Mouse (Mus musculus): ENCODE results near the gene Tmem220.

The Tmem220 gene

DNA sequence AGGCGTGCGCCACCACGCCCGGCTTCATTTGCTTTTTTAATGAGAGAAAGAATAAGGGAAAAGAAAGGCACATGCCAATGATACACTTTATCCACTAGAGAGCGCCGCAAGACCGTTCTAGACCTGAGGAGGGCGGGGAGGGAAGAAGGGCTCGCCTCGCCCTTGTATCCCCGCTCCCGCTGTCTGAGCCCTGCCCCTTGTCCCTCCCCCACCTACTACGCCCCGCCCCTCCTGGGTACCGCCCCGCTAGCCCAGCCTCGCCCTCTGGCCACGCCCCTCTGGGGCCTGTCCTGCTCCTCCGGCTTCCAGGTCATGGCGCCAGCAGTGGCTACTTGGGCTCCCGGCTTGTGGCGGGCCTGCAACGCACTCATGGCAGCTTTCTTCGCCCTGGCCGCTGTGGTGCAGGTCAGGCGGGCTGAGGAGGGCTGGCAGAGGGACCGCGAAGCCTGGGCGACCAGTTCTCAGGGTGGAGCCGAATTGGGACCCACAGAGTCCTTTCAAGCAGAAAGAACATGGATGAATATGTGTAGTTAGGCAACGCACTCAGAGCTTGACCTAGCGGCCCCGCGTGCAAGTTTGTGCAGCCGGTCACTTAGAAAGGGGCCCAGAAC, at the start of gene Tmem220:
Tmem220 (plus strand) TSS at position 288 of the 611 bp plus-strand sequence.
- peak; percentile 91 to 93 for DNase-seq

DNA sequence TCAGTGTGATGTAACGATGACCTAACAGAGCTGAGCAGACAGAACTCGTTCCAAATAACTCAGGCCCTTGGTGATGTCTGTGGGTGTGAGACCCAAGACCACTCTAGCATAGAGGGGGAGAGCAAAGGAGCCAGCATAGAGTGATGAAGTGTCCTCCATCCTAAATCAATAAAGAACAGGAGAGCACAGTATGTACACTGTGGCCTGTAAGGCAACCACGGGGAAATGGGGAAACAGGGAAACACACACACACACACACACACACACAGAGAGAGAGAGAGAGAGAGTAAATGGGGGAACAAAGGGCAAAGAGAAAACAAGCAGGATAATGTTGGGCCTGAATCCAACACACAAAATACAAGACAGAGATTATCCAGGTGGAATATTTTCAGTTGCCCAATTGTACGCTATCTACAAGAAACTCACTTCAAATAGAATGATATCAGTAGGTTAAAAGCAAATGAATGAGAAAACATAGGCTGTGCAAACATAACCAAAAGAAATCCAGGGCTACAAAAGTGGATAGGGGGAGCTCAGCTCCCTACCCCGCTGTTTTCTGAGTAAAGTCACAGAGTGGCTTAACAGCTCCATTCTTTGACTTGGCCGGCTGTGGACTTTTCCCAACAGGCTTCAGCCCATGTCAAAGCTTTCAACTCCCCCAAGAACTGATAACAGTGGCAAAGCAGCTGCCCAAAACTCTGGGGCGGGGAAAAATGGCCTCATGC, 49.2 kb upstream of the Tmem220 start:
- no peak for DNase-seq

DNA sequence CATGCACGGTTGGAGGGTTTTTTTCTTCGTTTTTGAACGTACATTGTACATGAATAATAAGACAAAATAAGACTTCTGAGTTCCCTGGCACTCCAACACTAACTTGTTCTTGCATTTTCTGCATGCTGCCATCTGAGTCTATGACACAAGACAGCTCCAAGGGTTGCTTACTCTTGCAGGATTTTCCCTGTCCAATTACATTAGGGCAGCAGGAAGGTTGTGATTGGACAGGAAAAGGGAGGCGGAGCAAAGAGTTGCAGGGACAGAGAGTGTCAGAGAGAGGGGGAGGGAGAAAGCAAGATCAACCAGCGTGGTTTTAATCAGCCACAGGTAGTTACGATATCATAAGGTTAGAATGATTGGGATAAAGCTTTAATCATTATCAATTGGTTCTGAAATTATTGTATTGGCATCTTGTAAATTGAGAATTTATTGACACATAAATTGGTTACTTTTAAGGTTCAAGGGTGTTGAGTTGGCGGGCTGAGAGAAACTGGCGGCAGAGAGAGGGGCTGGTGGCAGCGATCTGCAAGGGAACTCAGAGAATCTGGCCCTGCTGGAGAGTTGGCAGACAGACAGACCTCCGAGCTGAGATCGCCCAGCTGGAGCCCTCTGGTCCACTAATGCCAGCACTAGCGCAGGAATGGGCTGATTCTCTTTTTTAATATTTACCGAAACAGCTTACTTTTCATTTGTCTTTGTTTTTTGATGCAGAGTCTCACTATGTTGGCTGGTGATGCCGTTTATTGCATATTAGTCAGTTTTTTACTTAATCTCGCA, 43.4 kb upstream of the Tmem220 start:
- DNase-seq, result peak; percentile 38 to 45

DNA sequence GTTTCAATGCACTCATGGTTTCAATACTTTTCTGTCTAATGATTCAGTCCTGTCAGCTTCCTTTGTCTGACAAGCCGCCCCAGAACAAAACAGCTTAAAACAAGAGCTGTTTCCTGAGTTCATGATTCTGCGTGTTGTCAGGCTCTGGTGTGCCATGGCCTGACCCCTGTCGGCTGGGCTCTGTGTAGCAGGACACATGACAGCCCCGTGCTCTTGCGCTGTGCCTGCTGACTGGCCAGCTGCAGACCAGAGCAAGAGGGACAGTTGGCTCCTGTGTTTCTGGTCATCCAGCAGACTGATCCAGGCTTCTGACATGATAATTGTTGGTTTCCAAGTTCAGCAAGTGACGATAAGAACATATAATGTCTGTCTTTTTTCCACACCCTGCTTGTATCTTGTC, 42.2 kb upstream of the Tmem220 start:
- DNase-seq, result peak; percentile 42 to 69

DNA sequence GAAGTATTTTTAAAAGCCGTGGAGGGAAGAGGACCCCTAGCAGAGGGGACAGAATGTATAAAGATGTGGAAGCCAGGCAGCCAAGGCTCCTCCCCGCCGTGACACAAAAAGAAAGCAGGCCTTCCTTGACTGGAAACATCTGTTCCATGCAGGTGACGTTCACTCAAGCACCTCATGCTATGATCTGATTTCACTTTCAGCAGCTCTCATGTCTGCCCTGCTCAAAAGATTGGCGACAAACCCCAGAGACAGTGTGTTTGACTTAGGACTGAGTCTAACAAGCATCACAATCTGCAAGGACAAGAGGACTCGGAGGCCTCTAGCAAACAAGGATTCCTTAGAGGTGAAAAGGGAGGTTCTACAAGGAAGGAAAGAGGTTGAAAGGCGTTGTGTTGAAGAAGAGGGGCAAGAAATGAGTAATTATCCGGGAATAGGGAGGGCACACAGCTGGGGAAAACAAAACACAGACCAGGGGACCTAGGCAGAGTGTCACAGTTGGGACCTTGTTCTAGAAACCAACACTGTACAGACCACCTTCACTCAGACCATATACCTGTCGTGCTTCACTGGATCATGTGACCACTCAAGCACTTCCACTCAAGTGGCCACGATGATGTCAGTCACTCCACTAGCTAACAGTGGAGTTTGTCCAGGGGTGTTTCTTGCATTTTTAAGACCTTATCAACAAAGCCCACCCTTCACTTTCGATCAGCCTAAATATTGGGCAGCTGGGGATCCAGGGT, 41.4 kb upstream of the Tmem220 start:
- DNase-seq, result no peak

DNA sequence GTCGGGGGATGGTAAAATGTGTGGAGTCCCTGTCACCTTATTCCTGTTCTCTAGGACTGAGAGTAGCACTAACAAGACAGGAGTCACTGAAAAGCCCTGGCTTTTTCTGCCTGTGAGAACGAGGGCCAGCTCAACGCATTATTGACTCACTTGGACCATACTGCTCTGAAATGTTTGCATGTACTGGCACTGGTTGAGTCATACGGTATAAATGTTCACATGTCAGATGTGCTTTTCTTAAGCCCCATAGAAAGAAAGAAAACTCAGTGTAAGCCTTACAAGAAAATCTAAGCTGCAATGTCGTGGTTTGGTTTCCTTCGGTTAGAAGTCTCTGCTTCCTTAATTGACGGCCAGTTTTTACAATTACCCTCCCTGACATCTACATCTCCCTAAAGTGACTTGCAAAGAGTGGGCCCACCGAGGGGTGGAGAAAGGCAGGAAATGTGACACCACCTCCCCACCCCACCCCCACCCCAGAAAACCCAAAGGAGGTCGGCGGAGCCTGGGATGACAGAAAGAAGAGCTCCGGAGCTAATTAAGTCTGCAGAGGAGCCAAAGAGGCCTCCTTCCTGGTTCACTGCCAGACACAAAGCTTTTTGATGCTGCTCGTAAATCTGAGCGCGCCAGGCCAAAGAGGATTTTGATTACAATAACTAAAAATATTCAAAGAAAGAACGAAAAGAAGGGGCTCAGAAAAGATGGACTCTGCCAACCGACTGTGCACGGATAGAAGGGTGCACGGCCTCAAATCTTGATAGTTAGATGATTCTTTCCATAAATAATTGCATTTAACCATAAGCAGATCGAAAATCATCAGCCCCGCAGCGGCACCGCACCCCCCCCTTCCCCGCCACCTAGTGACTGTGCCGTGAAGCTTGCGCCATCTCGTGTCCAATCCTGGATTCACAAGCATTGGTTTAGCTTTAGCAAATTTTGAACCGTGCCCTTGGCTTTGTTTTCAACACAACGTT, 40.5 kb upstream of the Tmem220 start:
- DNase-seq, result peak; percentile 89 to 91

DNA sequence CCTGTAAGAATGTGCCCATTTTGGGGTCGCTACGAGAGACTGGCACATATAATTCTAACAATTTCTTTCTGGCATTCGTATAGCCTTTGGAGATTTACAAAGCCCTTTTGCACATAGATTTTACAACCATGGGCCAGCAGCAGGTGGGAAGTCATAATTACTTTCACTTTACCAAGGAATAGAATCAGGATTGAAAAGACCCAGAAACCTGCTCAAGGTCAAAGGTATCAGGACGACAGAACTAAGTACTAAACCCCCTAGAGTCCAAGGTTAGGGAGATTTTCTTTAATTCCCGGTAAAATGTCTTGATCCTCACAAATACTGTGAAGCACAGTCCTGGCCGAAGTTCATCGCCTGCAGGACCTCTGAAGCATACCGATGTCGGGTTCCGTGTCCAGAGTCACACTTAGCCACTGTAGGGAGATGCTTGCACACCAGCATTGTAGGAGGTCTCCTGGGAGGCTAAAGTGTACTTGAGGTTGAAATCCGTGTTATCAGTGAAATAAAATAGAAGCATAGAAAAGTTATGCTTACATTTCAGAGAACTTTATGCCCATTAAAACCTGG, 39.7 kb upstream of the Tmem220 start:
- no peak for DNase-seq

DNA sequence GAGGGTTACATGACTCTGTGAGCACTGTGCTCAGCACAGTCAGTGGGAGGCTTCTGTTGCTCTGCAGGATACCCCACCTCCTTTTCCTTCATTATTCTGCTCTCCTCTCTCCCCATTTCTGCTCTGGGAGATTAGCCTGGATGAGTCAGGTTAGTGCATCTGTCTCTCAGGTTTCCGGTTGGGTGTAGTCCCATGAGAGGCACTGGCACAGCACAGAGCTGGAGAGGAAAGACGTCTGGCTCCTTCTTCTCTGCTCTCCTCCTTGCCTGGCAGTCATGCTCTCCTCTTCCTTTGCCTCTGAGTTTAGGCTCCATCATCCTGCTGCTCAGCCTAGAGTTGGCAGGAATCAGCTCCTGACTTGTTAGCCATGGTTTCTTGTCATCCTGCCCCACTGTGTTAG, 32.8 kb upstream of the Tmem220 start:
- no peak for DNase-seq

DNA sequence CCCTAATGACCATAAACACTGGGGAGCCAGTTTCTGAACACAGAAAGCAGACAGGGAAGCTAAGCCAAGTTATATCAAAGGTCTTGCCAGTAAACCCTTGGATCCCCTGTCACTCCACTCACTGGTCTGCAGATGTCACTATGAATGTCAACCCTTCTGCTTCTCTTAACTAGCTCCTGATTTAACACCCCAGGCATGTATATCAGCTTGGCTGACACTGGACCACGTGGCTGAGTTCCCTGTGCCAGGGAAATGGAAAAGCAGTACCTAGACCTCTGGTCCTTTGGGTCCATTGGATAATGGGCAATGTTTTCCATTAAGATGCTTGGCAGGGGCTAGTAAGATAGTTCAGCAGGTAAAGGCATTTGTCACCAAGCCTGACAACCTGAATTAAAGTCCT, 31.3 kb upstream of the Tmem220 start:
- peak; percentile 52 to 66 for DNase-seq

DNA sequence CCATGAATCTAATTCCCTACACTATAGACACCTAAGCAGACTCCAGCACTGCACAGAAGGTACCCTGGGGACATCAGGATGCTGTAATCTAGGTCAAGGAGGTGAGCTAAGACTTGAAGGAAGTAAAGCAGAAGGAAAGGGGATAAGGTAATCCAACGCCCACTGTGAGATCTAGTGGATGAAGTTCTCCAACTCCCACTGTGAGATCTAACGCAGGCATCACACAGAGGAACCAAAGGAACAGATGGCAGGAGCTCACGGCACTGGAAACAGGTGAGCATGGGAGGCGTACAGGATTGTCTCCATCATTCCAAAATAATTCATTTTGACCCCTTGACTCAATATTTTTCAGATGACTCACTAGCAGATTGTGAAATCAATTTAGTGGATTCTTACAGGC, 28.5 kb upstream of the Tmem220 start:
- peak in 1 of 2 experiments; percentile 57 for DNase-seq

DNA sequence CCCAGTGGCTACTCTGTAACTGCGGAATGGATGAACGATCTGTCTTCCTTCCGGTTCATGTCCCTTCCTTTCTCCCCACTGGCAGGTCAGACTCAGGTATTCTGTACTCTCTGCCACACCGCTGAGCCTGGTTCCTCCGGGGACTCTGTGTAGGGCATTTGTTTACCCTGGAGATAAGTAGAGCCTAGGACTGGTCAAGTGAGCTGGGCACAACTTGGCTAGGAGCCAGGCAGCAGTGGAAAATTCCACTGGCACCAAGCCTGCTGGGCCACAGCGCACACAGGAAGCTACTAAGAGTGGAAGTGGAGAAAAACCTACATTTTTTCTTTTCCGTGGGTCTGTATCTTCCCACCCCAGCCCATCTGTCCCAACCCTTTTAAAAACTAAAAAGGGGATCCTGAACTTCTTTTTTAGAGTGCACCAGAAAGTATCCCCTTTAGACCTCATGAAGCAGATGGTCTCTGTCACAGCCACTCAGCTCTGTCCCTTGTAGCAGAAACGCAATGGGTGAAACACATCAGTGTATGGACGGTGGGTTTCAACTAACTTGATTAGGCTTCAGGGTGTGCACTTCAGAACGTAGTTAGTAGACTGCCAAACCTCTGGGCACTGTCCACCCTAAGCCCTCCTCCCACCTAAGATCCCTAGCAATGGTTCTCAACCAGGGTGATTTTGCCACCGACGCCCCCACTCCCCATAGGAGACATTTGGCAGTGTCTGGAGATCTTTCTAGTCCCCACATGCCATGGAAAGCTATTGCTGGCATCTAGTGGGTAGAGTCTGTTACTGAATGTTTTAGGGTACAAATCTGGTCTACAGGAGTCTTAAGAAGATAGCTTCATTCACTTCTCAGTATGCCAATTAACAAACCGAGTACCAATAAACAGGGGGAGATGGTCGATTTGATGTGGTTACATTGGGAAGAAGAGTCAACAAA, 26.2 kb upstream of the Tmem220 start:
- DNase-seq, result peak; percentile 71 to 76

DNA sequence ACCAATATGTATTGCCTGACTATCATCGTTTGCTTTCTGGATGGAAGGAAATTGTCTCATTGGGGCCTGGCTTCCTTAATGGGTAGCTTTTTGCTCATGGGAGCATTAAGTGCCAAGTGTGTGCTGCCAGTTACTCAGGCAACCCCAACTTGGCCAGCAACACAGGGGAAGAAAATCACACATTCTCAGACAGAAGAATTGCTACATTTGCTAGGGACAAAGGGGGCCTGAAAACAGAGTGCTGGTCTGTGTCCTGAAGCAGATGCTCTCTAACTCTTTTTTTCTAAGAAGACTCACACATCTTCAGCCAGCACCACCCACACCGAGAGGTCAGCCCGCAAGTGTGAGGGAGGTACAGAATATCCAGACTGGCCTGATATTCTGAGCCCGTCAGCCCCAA, 24.3 kb upstream of the Tmem220 start:
- DNase-seq, result no peak

DNA sequence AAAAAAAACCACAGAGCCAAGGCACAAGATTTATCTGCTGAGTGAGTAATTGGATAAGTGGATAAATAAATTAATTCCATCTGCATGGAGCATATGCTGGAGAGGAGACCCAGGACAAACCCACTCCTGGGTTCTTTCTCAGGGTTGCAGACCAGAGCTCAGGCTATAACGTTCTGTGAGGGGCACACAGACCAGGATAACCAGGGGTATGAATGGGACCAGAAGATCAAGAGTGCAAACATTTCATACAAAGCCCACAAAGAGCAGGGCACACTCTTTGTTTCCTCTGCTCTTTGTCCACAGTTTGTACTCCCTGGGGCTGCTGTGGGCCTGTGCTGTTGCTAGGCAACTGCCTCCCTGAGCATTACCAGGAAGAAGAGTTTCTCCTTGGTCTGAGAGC, 23.2 kb upstream of the Tmem220 start:
- no peak for DNase-seq

DNA sequence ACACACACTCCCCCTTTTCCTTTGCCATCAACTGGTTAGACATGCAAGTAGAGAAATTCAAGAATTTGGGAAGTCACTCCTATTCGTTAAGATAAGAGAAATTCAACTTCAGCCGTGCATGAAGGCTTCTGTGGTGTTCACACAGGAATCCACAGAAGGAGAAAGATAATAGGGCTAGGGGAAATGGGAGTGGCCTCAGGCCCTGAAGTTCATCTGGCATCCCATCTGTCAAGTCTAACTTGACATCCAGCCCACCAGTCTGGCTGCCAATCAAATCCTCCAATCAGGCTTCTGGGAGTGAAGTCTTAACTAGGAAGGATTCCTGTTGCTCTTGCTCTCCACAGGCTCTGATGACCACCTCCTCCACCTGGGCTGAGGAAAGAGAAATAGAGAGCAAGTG, 22.0 kb upstream of the Tmem220 start:
- DNase-seq, result peak; percentile 55 to 69

DNA sequence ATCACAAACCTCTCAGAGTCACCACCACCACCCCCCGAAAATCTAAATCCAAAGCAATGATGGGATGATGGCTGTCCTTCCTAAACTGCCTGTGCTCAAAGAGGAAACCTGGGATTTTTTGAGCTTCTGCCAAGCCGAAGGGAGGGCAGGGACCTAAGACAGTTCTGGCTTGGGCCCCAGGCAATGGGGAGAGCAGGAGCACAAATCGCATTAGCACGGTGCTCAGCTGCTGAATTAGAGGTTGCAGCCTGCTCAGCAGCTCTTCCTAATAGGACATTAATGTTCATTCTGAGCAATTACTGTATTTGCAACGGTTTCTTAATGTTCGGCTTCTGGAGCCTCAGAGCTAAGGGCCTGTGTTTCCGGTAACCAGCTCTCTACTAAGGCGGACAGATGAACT, 17.0 kb upstream of the Tmem220 start:
- peak; percentile 60 to 69 for DNase-seq

DNA sequence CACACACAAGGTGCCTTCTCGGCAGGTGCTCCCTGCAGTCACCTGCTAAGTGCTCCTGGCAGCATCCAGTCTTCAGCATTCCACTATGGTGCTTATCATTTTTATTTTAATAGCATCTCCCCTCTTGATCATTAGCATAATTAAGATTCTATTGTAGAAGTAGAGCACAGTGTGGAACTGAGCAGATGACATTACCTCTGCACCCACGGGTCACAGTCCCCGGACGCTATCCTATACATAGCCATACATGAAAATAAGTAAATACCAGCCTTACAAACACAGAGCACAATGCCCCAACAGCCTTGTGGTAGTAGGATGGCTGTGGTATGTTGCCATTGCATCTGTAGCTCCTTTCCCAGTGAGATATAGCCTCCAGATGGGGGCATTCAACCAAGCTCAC, 16.4 kb upstream of the Tmem220 start:
- no peak for DNase-seq

DNA sequence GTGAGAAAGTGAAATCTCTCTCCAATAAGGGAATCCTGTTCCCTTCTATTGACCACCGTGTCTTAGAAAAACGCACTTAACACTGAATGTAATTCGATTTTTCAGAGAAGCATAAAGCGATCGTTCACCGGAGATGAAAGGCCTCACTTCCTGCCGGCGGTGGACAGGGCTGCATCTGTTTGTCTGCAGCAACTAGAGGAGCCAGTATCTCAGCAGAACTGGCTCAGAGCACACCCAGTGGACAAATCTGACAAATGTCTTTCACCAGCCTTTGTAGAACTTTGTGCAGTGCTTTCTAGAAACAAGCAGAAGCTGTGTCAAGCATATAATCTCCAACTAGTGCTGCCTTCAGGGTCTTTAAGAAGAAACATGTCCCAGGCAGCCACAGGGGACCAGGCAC, 14.5 kb upstream of the Tmem220 start:
- peak; percentile 32 to 40 for DNase-seq

DNA sequence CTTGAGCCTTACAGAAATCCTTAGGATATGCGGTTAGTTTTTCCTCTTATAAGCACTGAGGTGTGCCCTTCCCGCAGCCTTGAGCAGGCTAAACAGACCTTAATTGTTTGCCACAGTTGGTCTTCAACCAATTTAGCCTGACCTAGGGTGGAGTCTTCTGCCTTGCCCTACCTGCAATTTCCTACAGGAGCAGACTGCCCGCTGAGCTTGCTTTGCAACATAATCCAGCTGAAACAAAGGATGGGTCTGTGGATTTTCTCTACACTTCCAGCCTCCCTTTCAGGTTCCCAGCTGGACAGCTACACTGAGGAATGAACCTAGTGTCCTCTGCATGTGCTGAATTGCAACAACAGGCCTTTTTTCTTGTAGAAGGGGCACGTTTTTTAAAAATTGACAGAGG, 13.3 kb upstream of the Tmem220 start:
- DNase-seq, result no peak

DNA sequence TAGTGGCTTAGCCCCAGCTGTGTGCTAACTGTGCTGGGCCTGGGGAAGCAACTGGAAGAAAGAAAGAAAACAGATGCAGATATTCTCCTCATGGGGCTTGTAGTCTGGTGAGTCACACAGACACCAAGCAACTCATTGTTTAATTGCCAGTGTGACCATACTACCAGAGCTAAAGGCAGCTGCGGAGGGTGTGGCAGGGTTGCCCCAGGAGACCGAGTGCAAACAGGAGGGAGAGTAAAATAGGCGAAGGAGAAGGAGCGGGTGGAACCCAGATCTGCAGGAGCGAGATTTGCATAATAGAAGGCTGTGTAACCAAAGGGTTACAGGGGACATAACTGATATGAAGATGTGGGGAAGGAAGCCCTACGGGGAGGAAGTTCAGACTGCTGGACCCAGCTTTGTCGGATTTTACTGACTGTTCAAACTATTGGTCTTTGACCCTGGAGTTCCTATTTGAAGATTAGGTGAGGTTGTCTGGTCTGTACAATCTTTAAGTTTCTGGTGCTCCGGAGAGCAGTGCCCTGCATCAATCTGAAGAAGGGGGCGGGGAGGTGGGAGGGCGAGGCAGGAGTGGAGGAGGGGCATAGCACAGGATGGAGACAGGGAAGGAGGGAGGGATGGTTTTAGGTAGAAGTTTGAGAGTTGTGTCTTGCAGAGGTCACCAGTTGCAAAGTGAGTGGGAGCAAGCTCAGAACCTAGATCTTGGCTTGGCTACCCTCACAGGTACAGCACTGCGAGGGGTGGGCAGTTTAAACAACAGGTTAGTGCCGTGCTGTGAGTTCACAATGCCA, 7.0 kb upstream of the Tmem220 start:
- DNase-seq, result no peak

Data from cerebellum, postnatal 14 days (tissue).